Mouse (Mus musculus) neural tube, embryonic 14.5 days (tissue): Measurements from ENCODE around the gene Gabarap. TPM values are rescaled to one million over a fixed set of nuclear protein-coding genes. Genes with fewer than 3 reads are reported as not detected.

Experiments
- ATAC-seq: fragments of 200-750 bp; cut with Nextera tagmentation; 2 replicates; pipeline ENCODE4 v1.8.0; 2017; ENCODE audit warnings: low read depth, mild to moderate bottlenecking, moderate TSS enrichment, moderate library complexity
- H3K27ac ChIP-seq: fragments of 300-500 bp; sonication (generic); 2 replicates; pipeline ENCODE4 v1.5.1; 2014; ENCODE audit warnings: low read depth, mild to moderate bottlenecking, control low read depth, low read length, moderate library complexity, mixed read lengths
- H3K27me3 ChIP-seq: fragments of 300-500 bp; sonication (generic); 2 replicates; pipeline ENCODE4 v1.6.1; 2014; ENCODE audit warnings: low read length; ENCODE audit not compliant: control insufficient read depth, insufficient read depth
- H3K36me3 ChIP-seq: fragments of 300-500 bp; sonication (generic); 2 replicates; pipeline ENCODE4 v1.6.1; 2014; ENCODE audit warnings: low read length, mixed read lengths; ENCODE audit not compliant: control insufficient read depth, insufficient read depth
- H3K4me1 ChIP-seq: fragments of 300-500 bp; sonication (generic); 2 replicates; pipeline ENCODE4 v1.6.1; 2014; ENCODE audit warnings: low read length; ENCODE audit not compliant: control insufficient read depth, insufficient read depth
- H3K4me2 ChIP-seq: fragments of 300-500 bp; sonication (generic); 2 replicates; pipeline ENCODE4 v1.6.1; 2014; ENCODE audit warnings: mild to moderate bottlenecking, low read depth, low read length, control low read depth
- H3K4me3 ChIP-seq: fragments of 300-500 bp; sonication (generic); 2 replicates; pipeline ENCODE4 v1.5.1; 2014; ENCODE audit warnings: low read depth, low read length, control low read depth, mixed read lengths
- H3K9ac ChIP-seq: fragments of 300-500 bp; sonication (generic); replicated peaks from 2 replicates; pipeline ENCODE4 v1.6.1; 2014; ENCODE audit warnings: low read depth, mild to moderate bottlenecking, control low read depth, low read length, mixed read lengths
- H3K9me3 ChIP-seq: fragments of 300-500 bp; sonication (generic); 2 replicates; pipeline ENCODE4 v1.6.1; 2016; ENCODE audit warnings: low read length; ENCODE audit not compliant: control insufficient read depth
- WGBS: fragments of 180-500 bp; shearing (Covaris S2); extraction: QIAGEN DNeasy Blood & Tissue Kit; methylation state at CpG from one replicate; pipeline ENCODE4 v1.1.7; 2014; 5-methylcytosine and 5-hydroxymethylcytosine counted together
- polyA plus RNA-seq: library from polyadenylated mRNA; unstranded; fragments of >200 nt; fragmentation: Nextera tagmentation; extraction: Ambion mirVana; gene quantifications from 2 replicates; pipeline ENCODE4 v1.2.1, GENCODE M21; 2014

Gene Gabarap
- polyA plus RNA-seq, 1 experiment from 2014 or later: 609 TPM

- Histone ChIP-seq H3K4me1 (peaks cover 35% of the 10 kb centered on the region), H3K9me3 (no peaks in the 10 kb centered on the region), H3K4me2 (peak within 1 kb of the TSS; percentile 46), H3K4me3 (peak within 1 kb of the TSS; percentile 75), H3K27ac (peak within 1 kb of the TSS; percentile 93), H3K27me3 (no peaks in the 10 kb centered on the region), H3K9ac (peak within 1 kb of the TSS; percentile 69), H3K36me3 (peaks cover 23% of the 10 kb centered on the region)
- under 1% methylated on average over 41 of the region's 48 CpGs for WGBS
- ATAC-seq: peak; percentile 61
Observed at GRCm38 (mm10) chr11:70000396-70000898, 9.5 kb downstream of the Gabarap start, which contains the start of gene Dvl2. Dvl2 (plus strand) TSS chr11:70000595.

DNA sequence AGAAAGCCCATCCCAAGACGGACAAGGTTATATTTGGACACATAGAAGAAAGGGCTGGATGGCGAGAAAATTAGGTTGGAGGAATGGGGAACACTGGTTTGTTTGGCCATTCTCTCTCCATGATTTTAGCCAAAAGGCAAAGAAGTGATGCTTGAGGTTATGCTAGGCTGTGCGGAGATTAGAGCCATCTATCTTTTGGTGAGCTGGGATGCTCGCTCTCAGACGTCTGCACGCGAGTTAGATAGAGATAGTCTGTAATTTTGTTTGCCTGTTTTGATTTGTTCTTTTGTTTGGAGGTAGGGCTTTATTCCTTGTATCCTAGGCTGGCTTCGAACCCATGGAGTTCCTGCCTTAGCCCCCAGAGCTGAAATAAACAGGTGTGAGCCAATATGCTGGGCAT, 10.2 kb downstream of the Gabarap start:
- H3K9me3 ChIP-seq: no peaks in the 10 kb centered on the region
- peak overlapping the region; percentile 93 for H3K27ac ChIP-seq
- H3K9ac ChIP-seq: peak overlapping the region; percentile 69
- H3K4me1 ChIP-seq: peaks cover 35% of the 10 kb centered on the region
- H3K4me2 ChIP-seq: peak overlapping the region; percentile 46
- no peaks in the 10 kb centered on the region for H3K27me3 ChIP-seq
- no peak for ATAC-seq
- H3K36me3 ChIP-seq: peaks cover 29% of the 10 kb centered on the region
- WGBS: 9% methylated on average over 8 of the region's 8 CpGs
- H3K4me3 ChIP-seq: peak overlapping the region; percentile 75

DNA sequence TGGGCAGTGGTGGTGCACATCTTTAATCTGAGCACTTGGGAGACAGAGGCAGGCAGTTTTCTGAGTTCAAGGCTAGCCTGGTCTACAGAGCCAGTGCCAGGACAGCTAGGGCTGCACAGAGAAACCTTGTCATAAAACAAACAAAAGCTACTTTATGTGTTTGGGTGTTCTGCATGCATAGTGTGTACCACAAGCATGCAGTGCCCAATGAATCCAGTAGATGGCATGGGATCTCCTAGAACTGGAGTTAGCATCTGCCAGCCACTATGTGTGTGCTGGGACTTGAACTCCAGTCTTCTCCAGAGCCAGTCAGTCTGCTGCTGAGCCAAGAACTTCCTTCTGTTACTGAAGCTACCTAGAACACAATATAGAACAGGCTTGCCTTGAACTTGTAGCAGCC, 10.9 kb downstream of the Gabarap start:
- H3K4me1 ChIP-seq: peaks cover 35% of the 10 kb centered on the region
- peaks cover 36% of the 10 kb centered on the region for H3K36me3 ChIP-seq
- no peak overlapping the region for H3K9ac ChIP-seq
- H3K27ac ChIP-seq: no peak overlapping the region
- no peaks in the 10 kb centered on the region for H3K27me3 ChIP-seq
- no peak for ATAC-seq
- H3K9me3 ChIP-seq: no peaks in the 10 kb centered on the region
- peak overlapping the region; percentile 75 for H3K4me3 ChIP-seq
- H3K4me2 ChIP-seq: peak overlapping the region; percentile 46

DNA sequence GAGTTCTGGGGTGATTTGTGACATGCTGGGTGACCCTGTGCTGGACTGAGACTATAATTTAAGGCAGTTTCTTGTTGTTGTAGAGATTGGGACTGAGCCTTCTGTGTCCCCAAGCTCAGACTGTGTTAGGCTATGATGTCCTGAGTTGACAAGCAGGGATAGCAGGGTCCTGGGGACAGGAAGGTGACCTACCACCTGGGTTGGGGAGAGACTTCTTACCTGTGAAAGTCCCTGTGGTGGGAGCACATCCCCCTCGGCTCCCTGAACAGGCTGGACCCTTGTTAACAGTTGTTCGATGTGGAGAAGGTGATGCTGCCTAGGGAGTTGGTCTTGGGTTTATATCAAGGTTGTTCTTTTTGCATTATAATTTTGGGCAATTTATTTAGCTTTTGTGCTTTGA, 11.5 kb downstream of the Gabarap start:
- WGBS: 90% methylated on average over 2 of the region's 2 CpGs
- peaks cover 42% of the 10 kb centered on the region for H3K36me3 ChIP-seq
- H3K4me2 ChIP-seq: peak overlapping the region; percentile 46
- no peak for ATAC-seq
- H3K27me3 ChIP-seq: no peaks in the 10 kb centered on the region
- H3K27ac ChIP-seq: no peak overlapping the region
- H3K4me1 ChIP-seq: peaks cover 32% of the 10 kb centered on the region
- H3K9ac ChIP-seq: 0 out of 2 replicates have a peak overlapping the region, but pooled peaks have one; percentile 4
- no peak overlapping the region for H3K4me3 ChIP-seq
- no peaks in the 10 kb centered on the region for H3K9me3 ChIP-seq

GRCm38 (mm10) chr11:70005521-70005920, 14.6 kb downstream of the Gabarap start:
- H3K27me3 ChIP-seq: no peaks in the 10 kb centered on the region
- no peak for ATAC-seq
- H3K9me3 ChIP-seq: no peaks in the 10 kb centered on the region
- no peak overlapping the region for H3K4me2 ChIP-seq
- H3K36me3 ChIP-seq: peaks cover 54% of the 10 kb centered on the region
- H3K4me1 ChIP-seq: peaks cover 22% of the 10 kb centered on the region
- H3K27ac ChIP-seq: no peak overlapping the region
- no peak overlapping the region for H3K9ac ChIP-seq
- H3K4me3 ChIP-seq: no peak overlapping the region
- WGBS: 72% methylated on average over 2 of the region's 5 CpGs

DNA sequence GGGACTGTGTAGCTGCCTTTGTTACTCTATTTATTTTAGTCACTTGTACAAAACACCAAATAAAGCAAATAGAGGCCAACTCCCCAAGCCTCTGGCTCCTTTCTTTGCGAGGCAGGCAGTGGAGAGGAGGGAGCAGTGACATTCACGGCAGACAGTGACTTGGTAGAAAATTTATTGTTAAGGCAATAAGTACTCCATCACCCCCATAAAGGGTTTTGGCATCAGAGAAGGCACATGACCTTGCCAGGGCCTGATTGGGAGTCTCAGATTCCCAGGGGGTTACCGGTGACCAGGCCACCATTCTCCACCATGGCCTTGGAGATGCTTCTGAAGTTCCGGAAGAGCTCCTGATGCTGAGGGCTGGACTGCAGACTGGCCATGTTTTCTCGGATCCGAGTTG, 19.1 kb downstream of the Gabarap start:
- no peak for ATAC-seq
- H3K4me3 ChIP-seq: no peak overlapping the region
- H3K27ac ChIP-seq: no peak overlapping the region
- peaks cover 3% of the 10 kb centered on the region; the same call in 1 of the 2 replicates for H3K4me1 ChIP-seq
- H3K9ac ChIP-seq: no peak overlapping the region
- WGBS: 89% methylated on average over 6 of the region's 6 CpGs
- peaks cover 75% of the 10 kb centered on the region for H3K36me3 ChIP-seq
- H3K27me3 ChIP-seq: no peaks in the 10 kb centered on the region
- no peaks in the 10 kb centered on the region for H3K9me3 ChIP-seq
- H3K4me2 ChIP-seq: no peak overlapping the region

DNA sequence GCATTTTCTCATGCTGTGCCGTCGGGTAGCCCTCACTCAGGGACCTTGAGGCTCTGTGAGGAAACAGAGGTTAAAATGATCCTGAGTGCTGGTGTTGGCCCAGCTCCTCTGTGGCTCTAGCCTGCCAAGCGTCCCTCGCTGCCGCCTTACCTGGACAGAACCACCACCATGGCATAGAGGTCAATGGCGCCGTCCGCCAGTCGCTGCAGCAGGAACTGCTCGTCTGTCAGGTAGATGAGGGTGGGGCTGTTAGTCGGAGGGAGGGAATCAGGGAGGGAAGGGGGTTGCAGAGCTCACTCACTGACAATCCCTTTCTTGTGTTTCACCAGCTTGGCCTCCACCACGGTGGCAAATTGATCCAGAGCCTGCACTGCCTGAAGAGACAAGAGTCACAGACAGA, 19.6 kb downstream of the Gabarap start:
- WGBS: 92% methylated on average over 12 of the region's 12 CpGs
- Histone ChIP-seq H3K9ac (no peak overlapping the region), H3K27me3 (no peaks in the 10 kb centered on the region), H3K4me2 (no peak overlapping the region), H3K36me3 (peaks cover 71% of the 10 kb centered on the region), H3K4me1 (peaks cover 3% of the 10 kb centered on the region; the same call in 1 of the 2 replicates), H3K4me3 (no peak overlapping the region), H3K27ac (no peak overlapping the region), H3K9me3 (no peaks in the 10 kb centered on the region)
- ATAC-seq: no peak

DNA sequence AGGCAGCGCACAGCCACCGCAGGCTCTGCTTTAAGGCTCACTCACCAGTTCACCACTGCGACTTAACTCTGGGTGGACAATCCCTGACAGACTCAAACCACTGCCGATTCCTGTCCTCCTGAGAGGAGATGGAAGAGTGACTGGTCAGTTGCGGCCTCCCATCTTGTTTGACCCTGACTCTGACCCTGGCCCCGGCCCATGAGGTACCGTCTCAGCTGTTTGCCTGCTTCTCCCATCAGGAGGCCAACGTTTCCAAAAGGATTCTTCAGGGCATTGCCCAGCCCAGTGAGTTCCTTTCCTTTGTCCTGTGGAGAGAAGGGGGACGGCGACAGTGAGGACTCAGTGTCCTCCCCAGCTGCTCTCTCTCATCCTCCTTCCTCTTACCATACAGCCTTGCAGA, 20.0 kb downstream of the Gabarap start:
- WGBS: 84% methylated on average over 10 of the region's 10 CpGs

DNA sequence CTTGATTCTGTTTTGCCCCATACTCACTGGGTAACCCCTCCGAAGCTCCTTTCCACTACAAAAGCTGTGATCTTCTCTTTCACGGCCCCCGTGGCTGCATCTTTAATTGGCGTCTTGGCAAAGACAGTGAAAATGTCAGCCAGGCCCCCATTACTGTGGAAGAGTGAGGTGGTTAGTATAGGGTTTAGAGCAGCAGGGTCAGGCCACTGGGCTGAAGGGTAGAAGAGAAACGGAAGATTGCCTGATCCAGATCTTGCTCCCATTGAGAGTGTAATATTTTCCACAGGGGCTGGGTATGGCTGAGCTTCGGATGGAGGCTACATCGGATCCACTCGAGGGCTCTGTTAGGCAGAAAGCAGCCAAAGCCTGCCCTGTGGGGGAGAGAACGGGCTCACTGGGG, 22.0 kb downstream of the Gabarap start:
- 89% methylated on average over 9 of the region's 9 CpGs for WGBS

More for the DNA sequence above, 20.0 kb downstream of the Gabarap start:
- Histone ChIP-seq H3K36me3 (peaks cover 67% of the 10 kb centered on the region), H3K4me3 (no peak overlapping the region), H3K4me2 (no peak overlapping the region), H3K9me3 (no peaks in the 10 kb centered on the region), H3K4me1 (peaks cover 3% of the 10 kb centered on the region; the same call in 1 of the 2 replicates), H3K27me3 (no peaks in the 10 kb centered on the region), H3K9ac (no peak overlapping the region), H3K27ac (no peak overlapping the region)
- no peak for ATAC-seq

More for the DNA sequence above, 22.0 kb downstream of the Gabarap start:
- Histone ChIP-seq H3K27me3 (no peaks in the 10 kb centered on the region), H3K9me3 (no peaks in the 10 kb centered on the region), H3K36me3 (peaks cover 47% of the 10 kb centered on the region), H3K4me2 (no peak overlapping the region), H3K4me1 (peaks cover 10% of the 10 kb centered on the region), H3K4me3 (no peak overlapping the region), H3K27ac (no peak overlapping the region), H3K9ac (no peak overlapping the region)
- ATAC-seq: no peak
